In the genomic region with DNA sequence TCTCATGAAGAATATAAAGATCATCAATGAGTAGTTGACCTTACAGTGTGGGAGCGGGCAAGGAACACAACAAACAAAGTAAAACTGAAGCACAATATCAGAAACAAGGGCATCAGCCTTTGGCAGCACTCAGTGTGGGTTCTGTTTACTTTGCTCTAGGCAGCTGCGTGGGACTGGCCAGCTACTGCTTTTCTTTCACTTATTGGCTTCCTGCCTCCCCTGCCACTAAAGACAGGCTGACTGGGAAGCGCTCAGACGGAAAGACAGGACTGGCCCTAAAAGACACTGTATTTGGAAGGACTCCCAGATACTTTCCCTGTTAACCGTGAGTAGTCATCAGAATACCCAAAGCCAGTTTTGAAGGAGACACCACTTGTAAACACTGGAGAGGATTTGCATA, we compare ENCODE assay signal across 9 mouse cellular contexts.
DNase-seq lines count a peak whose midpoint lies in the region; ATAC-seq and TF ChIP-seq lines count a peak whose summit lies in the region.
"Had no signal": no experiment of that assay in that cellular context is flagged by ENCODE, and none has a peak within 500 bp of the region (broad histone marks: within the 10 kb centered on the region; RNA-seq: fewer than 3 reads in every experiment).

No protein-coding gene starts in this region.

- WGBS in lung, embryonic 15.5 days: 16% methylated on average over 5 of the region's 5 CpGs
- WGBS in thymus, adult 2 months: 89% methylated on average over 5 of the region's 5 CpGs

- TF ChIP-seq POLR2A in thymus, adult 2 months (IDR thresholded peaks at IDR 0.05; ENCODE audit: control insufficient read depth, extremely low read depth, insufficient read depth, low read length, poor library complexity): no peak

- H3K4me3 ChIP-seq in brown adipose tissue, adult 24 weeks (ENCODE audit: insufficient read depth, low read depth, low read length): no peak overlapping the region
- no peak overlapping the region for H3K4me3 ChIP-seq in lung, embryonic 15.5 days
- H3K4me3 ChIP-seq in thymus, adult 2 months (ENCODE audit: control insufficient read depth, insufficient read depth, low read length): no peak overlapping the region
- H3K4me3 ChIP-seq: layer of hippocampus, adult 2 months had no signal

- TF ChIP-seq CTCF in thymus, adult 2 months (IDR thresholded peaks at IDR 0.05; ENCODE audit: borderline replicate concordance, control insufficient read depth, extremely low read depth, insufficient read depth, low read length, poor library complexity): no peak

- intact Hi-C loops in heart, postnatal 10 days (cut with DNase I): no loop called here

- peaks cover 11% of the 10 kb centered on the region for H3K4me1 ChIP-seq in brown adipose tissue, adult 24 weeks (ENCODE audit: control insufficient read depth, insufficient read depth, insufficient read length, low read length)
- H3K4me1 ChIP-seq in lung, embryonic 15.5 days: peaks cover 6% of the 10 kb centered on the region; the same call in 1 of the 2 replicates
- H3K4me1 ChIP-seq in thymus, adult 2 months (replicated peaks; ENCODE audit: control insufficient read depth, insufficient read depth, low read length): no peaks in the 10 kb centered on the region

- ATAC-seq in lung, embryonic 15.5 days (ENCODE audit: borderline replicate concordance, extremely low read depth, low FRiP score, low TSS enrichment): peak; percentile 72; the same call in 1 of the 2 replicates

- no peaks in the 10 kb centered on the region for H3K9me3 ChIP-seq in lung, embryonic 15.5 days

- peak overlapping the region; percentile 30; the same call in 1 of the 2 replicates for H3K27ac ChIP-seq in brown adipose tissue, adult 24 weeks (replicated peaks; ENCODE audit: low read depth, low read length)
- no peak overlapping the region for H3K27ac ChIP-seq in lung, embryonic 15.5 days
- H3K27ac ChIP-seq in thymus, adult 2 months (ENCODE audit: control insufficient read depth, insufficient read depth, low read length): no peak overlapping the region
- H3K27ac ChIP-seq: layer of hippocampus, adult 2 months had no signal

- H3K27me3 ChIP-seq in lung, embryonic 15.5 days: no peaks in the 10 kb centered on the region
- no peaks in the 10 kb centered on the region for H3K27me3 ChIP-seq in thymus, adult 2 months (ENCODE audit: control insufficient read depth, insufficient read depth, low read length)

- H3K36me3 ChIP-seq in lung, embryonic 15.5 days: no peaks in the 10 kb centered on the region
- no peaks in the 10 kb centered on the region for H3K36me3 ChIP-seq in thymus, adult 2 months (ENCODE audit: control insufficient read depth, insufficient read depth, low read length)

- H3K4me2 ChIP-seq in lung, embryonic 15.5 days: no peak overlapping the region

- no peak overlapping the region for H3K9ac ChIP-seq in lung, embryonic 15.5 days

- peak; percentile 6 for DNase-seq in cerebellum, adult 11-12 months
- no peak for DNase-seq in cerebellum, adult 8-10 months
- DNase-seq in layer of hippocampus, adult 11-12 months (ENCODE audit: low spot score): peak; percentile 6
- no peak for DNase-seq in layer of hippocampus, postnatal 36 days
- no peak for DNase-seq in thymus, adult 2 months
- no peak for DNase-seq in heart, postnatal 10 days

Comparison
In these comparisons a context has a peak if more than half of its experiments do, and no peak if none do; other contexts are left out.
1. DNase-seq: peak in cerebellum, adult 11-12 months (single experiment) and layer of hippocampus, adult 11-12 months (single experiment); none in cerebellum, adult 8-10 months (single experiment), layer of hippocampus, postnatal 36 days (0 of 2), thymus, adult 2 months (single experiment) and heart, postnatal 10 days (0 of 2).